Mouse (Mus musculus) heart, embryonic 11.5 days (tissue): Measurements from ENCODE around the gene 1700025C18Rik. TPM values are rescaled to one million over a fixed set of nuclear protein-coding genes. Genes with fewer than 3 reads are reported as not detected.

ENCODE experiments used
- ATAC-seq: fragments of 200-750 bp; cut with Nextera tagmentation; replicated peaks from 2 replicates; pipeline ENCODE4 v1.8.0; 2017; ENCODE audit warnings: moderate library complexity; ENCODE audit not compliant: insufficient number of reproducible peaks, low FRiP score, low TSS enrichment
- H3K27ac ChIP-seq: fragments of 300-500 bp; sonication (generic); 2 replicates; pipeline ENCODE4 v1.5.1; 2014; ENCODE audit warnings: mild to moderate bottlenecking, low read depth, low read length
- H3K27me3 ChIP-seq: fragments of 300-500 bp; sonication (generic); 2 replicates; pipeline ENCODE4 v1.6.1; 2014; ENCODE audit warnings: mild to moderate bottlenecking, low read length, mixed read lengths; ENCODE audit not compliant: control insufficient read depth, insufficient read depth
- H3K36me3 ChIP-seq: fragments of 300-500 bp; sonication (generic); 2 replicates; pipeline ENCODE4 v1.6.1; 2014; ENCODE audit warnings: mild to moderate bottlenecking, low read length, moderate library complexity, mixed read lengths; ENCODE audit not compliant: control insufficient read depth, insufficient read depth
- H3K4me1 ChIP-seq: fragments of 300-500 bp; sonication (generic); 2 replicates; pipeline ENCODE4 v1.6.1; 2014; ENCODE audit warnings: low read length; ENCODE audit not compliant: control insufficient read depth, insufficient read depth
- H3K4me2 ChIP-seq: fragments of 300-500 bp; sonication (generic); 2 replicates; pipeline ENCODE4 v1.6.1; 2014; ENCODE audit warnings: mild to moderate bottlenecking, moderate library complexity
- H3K4me3 ChIP-seq: fragments of 300-500 bp; sonication (generic); 2 replicates; pipeline ENCODE4 v1.5.1; 2014; ENCODE audit warnings: low read depth, low read length
- H3K9ac ChIP-seq: fragments of 300-500 bp; sonication (generic); 2 replicates; pipeline ENCODE4 v1.6.1; 2014; ENCODE audit warnings: mild to moderate bottlenecking, low read depth, low read length, moderate library complexity
- H3K9me3 ChIP-seq: fragments of 300-500 bp; sonication (generic); replicated peaks from 2 replicates; pipeline ENCODE4 v1.6.1; 2016; ENCODE audit warnings: low read length; ENCODE audit not compliant: control insufficient read depth
- WGBS: fragments of 180-500 bp; shearing (Covaris S2); extraction: QIAGEN DNeasy Blood & Tissue Kit; methylation state at CpG from one replicate; pipeline ENCODE4 v1.1.7; 2014; ENCODE audit not compliant: insufficient replicate concordance; 5-methylcytosine and 5-hydroxymethylcytosine counted together
- polyA plus RNA-seq: library from polyadenylated mRNA; unstranded; fragments of >200 nt; fragmentation: Nextera tagmentation; extraction: Ambion mirVana; gene quantifications from 2 replicates; pipeline ENCODE4 v1.2.1, GENCODE M21; 2014

1700025C18Rik gene
- polyA plus RNA-seq, 1 experiment from 2014 or later = not detected

- Histone ChIP-seq H3K4me1 (peaks cover 2% of the 10 kb centered on the region; the same call in 1 of the 2 replicates), H3K27ac (no peak overlapping the region), H3K27me3 (peaks cover 99% of the 10 kb centered on the region), H3K9me3 (no peaks in the 10 kb centered on the region), H3K36me3 (no peaks in the 10 kb centered on the region), H3K4me3 (no peak overlapping the region), H3K4me2 (no peak overlapping the region), H3K9ac (no peak overlapping the region)
- WGBS = 24% methylated on average over 11 of the region's 11 CpGs
- no peak for ATAC-seq
These were observed 23.2 kb upstream of the 1700025C18Rik start for GRCm38 (mm10) chr2:165113733-165114132.

GRCm38 (mm10) chr2:165112149-165112548 lies 21.6 kb upstream of the 1700025C18Rik start:
- H3K27ac ChIP-seq = no peak overlapping the region
- 0 out of 2 replicates have a peak overlapping the region, but pooled peaks have one; percentile 8 for H3K4me3 ChIP-seq
- H3K9ac ChIP-seq = no peak overlapping the region
- peaks cover 2% of the 10 kb centered on the region; the same call in 1 of the 2 replicates for H3K4me1 ChIP-seq
- H3K9me3 ChIP-seq = no peaks in the 10 kb centered on the region
- H3K36me3 ChIP-seq = no peaks in the 10 kb centered on the region
- 0 out of 2 replicates have a peak, but pooled peaks have one; percentile 5 for ATAC-seq
- peak overlapping the region; percentile 36; the same call in 1 of the 2 replicates for H3K4me2 ChIP-seq
- peaks cover 97% of the 10 kb centered on the region for H3K27me3 ChIP-seq
- 2% methylated on average over 50 of the region's 54 CpGs for WGBS

GRCm38 (mm10) chr2:165106585-165106984 lies 16.0 kb upstream of the 1700025C18Rik start:
- Histone ChIP-seq H3K4me1 (0 out of 2 replicates have a peak, but pooled peaks cover 2% of the 10 kb centered on the region), H3K9me3 (no peaks in the 10 kb centered on the region), H3K4me3 (no peak overlapping the region), H3K27ac (no peak overlapping the region), H3K4me2 (no peak overlapping the region), H3K27me3 (peaks cover 90% of the 10 kb centered on the region), H3K9ac (no peak overlapping the region), H3K36me3 (no peaks in the 10 kb centered on the region)
- 19% methylated on average over 18 of the region's 18 CpGs for WGBS
- ATAC-seq = no peak

- H3K9ac ChIP-seq = no peak overlapping the region
- ATAC-seq = no peak
- H3K27me3 ChIP-seq = peaks cover 83% of the 10 kb centered on the region
- no peak overlapping the region for H3K4me2 ChIP-seq
- H3K9me3 ChIP-seq = no peaks in the 10 kb centered on the region
- no peak overlapping the region for H3K4me3 ChIP-seq
- WGBS = 68% methylated on average over 16 of the region's 16 CpGs
- no peak overlapping the region for H3K27ac ChIP-seq
- H3K4me1 ChIP-seq = peaks cover 8% of the 10 kb centered on the region
- no peaks in the 10 kb centered on the region for H3K36me3 ChIP-seq
These were observed 15.0 kb upstream of the 1700025C18Rik start for GRCm38 (mm10) chr2:165105513-165106079.

DNA sequence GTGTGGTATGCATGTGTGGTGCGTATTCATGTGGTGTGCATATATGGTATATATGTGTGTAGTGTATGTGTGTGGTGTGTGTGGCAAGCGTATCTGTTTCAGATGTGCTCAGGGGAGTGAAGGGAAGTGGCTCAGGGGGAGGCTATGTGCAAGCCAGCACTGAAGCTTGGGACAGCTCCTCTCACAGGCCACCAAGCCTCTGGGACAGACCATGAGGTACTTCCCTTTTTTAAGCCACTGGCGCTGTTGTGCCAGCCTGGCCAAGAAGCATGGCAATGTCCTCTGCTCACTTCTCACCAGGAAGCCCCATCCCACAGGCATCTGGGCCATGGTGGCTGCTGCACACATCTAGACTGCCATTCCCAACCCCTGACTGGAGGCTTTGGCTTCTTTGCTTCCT lies 12.4 kb upstream of the 1700025C18Rik start:
- WGBS = 64% methylated on average over 3 of the region's 3 CpGs
- H3K4me1 ChIP-seq = peaks cover 14% of the 10 kb centered on the region
- no peaks in the 10 kb centered on the region for H3K36me3 ChIP-seq
- ATAC-seq = no peak
- no peak overlapping the region for H3K4me3 ChIP-seq
- no peak overlapping the region for H3K9ac ChIP-seq
- no peak overlapping the region for H3K4me2 ChIP-seq
- H3K9me3 ChIP-seq = no peaks in the 10 kb centered on the region
- H3K27me3 ChIP-seq = peaks cover 80% of the 10 kb centered on the region
- no peak overlapping the region for H3K27ac ChIP-seq

GRCm38 (mm10) chr2:165100749-165101148 lies 10.2 kb upstream of the 1700025C18Rik start:
- H3K27me3 ChIP-seq = peaks cover 84% of the 10 kb centered on the region
- H3K4me3 ChIP-seq = no peak overlapping the region
- ATAC-seq = peak; percentile 64; the same call in 1 of the 2 replicates
- H3K9me3 ChIP-seq = no peaks in the 10 kb centered on the region
- no peak overlapping the region for H3K27ac ChIP-seq
- peaks cover 14% of the 10 kb centered on the region for H3K4me1 ChIP-seq
- H3K4me2 ChIP-seq = no peak overlapping the region
- 2% methylated on average over 6 of the region's 6 CpGs for WGBS
- H3K9ac ChIP-seq = no peak overlapping the region
- no peaks in the 10 kb centered on the region for H3K36me3 ChIP-seq

- H3K27ac ChIP-seq = no peak overlapping the region
- H3K4me3 ChIP-seq = no peak overlapping the region
- peaks cover 14% of the 10 kb centered on the region for H3K4me1 ChIP-seq
- H3K27me3 ChIP-seq = peaks cover 78% of the 10 kb centered on the region
- H3K36me3 ChIP-seq = no peaks in the 10 kb centered on the region
- 77% methylated on average over 3 of the region's 3 CpGs for WGBS
- no peak overlapping the region for H3K4me2 ChIP-seq
- no peak overlapping the region for H3K9ac ChIP-seq
- H3K9me3 ChIP-seq = no peaks in the 10 kb centered on the region
- no peak for ATAC-seq
These were observed 8.3 kb upstream of the 1700025C18Rik start for GRCm38 (mm10) chr2:165098861-165099260.

DNA sequence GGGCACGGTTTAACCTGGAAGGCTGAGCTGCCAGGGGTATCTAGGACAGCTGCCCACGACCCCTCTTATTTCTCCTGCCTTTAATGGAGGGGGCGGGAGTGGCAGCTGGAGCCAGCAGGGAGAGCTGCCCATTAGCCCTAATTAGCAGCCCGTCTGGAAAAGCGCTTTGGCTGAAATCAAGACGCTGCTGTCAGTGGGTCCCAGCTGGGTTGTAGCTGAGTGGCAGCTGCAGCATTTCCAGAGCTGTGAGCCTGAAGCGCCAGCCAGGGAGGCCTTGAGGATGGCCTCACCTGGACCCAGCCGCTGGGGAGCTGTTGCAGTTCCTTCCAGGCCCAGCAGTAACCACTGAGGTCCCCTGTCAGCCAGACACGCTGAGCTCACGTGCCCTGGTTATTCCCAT lies 5.8 kb upstream of the 1700025C18Rik start:
- H3K27me3 ChIP-seq = peaks cover 70% of the 10 kb centered on the region
- no peak overlapping the region for H3K4me2 ChIP-seq
- no peak overlapping the region for H3K27ac ChIP-seq
- WGBS = 17% methylated on average over 10 of the region's 10 CpGs
- H3K9ac ChIP-seq = no peak overlapping the region
- no peak overlapping the region for H3K4me3 ChIP-seq
- H3K9me3 ChIP-seq = no peaks in the 10 kb centered on the region
- no peak for ATAC-seq
- H3K4me1 ChIP-seq = peaks cover 12% of the 10 kb centered on the region
- no peaks in the 10 kb centered on the region for H3K36me3 ChIP-seq

GRCm38 (mm10) chr2:165092393-165092792 lies 1.8 kb upstream of the 1700025C18Rik start:
- Histone ChIP-seq H3K9ac (no peak overlapping the region), H3K4me2 (no peak overlapping the region), H3K9me3 (no peaks in the 10 kb centered on the region), H3K4me1 (no peaks in the 10 kb centered on the region), H3K36me3 (no peaks in the 10 kb centered on the region), H3K27ac (no peak overlapping the region), H3K4me3 (no peak overlapping the region), H3K27me3 (peaks cover 55% of the 10 kb centered on the region)
- WGBS = 59% methylated on average over 7 of the region's 7 CpGs
- ATAC-seq = no peak
